8 mouse cellular contexts compared by ENCODE assay signal in genomic region chr1:161142531-161143159, GRCm38 (mm10). TPM values are rescaled to one million over a fixed set of nuclear protein-coding genes. Genes with fewer than 3 reads are reported as not detected.
A peak's percentile ranks its signal among the peaks of the same experiment; 100 is the strongest.
DNase-seq lines count a peak whose midpoint lies in the region; ATAC-seq and TF ChIP-seq lines count a peak whose summit lies in the region.

Ankrd45 (plus strand) TSS chr1:161142691.

- WGBS in forebrain, embryonic 13.5 days = 4% methylated on average over 33 of the region's 33 CpGs
- WGBS in hindbrain, embryonic 14.5 days = 3% methylated on average over 33 of the region's 33 CpGs

- 0 out of 2 replicates have a peak, but pooled peaks cover 2% of the 10 kb centered on the region for H3K36me3 ChIP-seq in ES-E14 (ENCODE audit: control insufficient read depth, insufficient read depth, low read length, poor library complexity, severe bottlenecking)
- no peaks in the 10 kb centered on the region for H3K36me3 ChIP-seq in forebrain, embryonic 13.5 days (ENCODE audit: poor library complexity, severe bottlenecking)
- H3K36me3 ChIP-seq in hindbrain, embryonic 14.5 days (replicated peaks; ENCODE audit: control insufficient read depth, insufficient read depth) = no peaks in the 10 kb centered on the region

- H3K9ac ChIP-seq in ES-E14 (ENCODE audit: insufficient read depth, low read depth, low read length, poor library complexity, severe bottlenecking) = peak within 1 kb of the TSS; percentile 70
- H3K9ac ChIP-seq in forebrain, embryonic 13.5 days = peak within 1 kb of the TSS; percentile 68
- peak within 1 kb of the TSS; percentile 55 for H3K9ac ChIP-seq in hindbrain, embryonic 14.5 days

- peak within 1 kb of the TSS; percentile 75 for H3K4me2 ChIP-seq in forebrain, embryonic 13.5 days
- H3K4me2 ChIP-seq in hindbrain, embryonic 14.5 days (replicated peaks) = peak within 1 kb of the TSS; percentile 66

- peak within 1 kb of the TSS; percentile 34; the same call in 1 of the 2 replicates for H3K27ac ChIP-seq in ES-E14 (ENCODE audit: insufficient read depth, low read depth, low read length, poor library complexity, severe bottlenecking)
- no peak within 1 kb of the TSS for H3K27ac ChIP-seq in forebrain, embryonic 13.5 days
- H3K27ac ChIP-seq in hindbrain, embryonic 14.5 days = no peak within 1 kb of the TSS

- no peaks in the 10 kb centered on the region; a peak in 2 of 4 replicates for H3K4me1 ChIP-seq in ES-E14 (ENCODE audit: control insufficient read depth in 2 of 2, insufficient read depth in 2 of 2, low read length in 2 of 2, poor library complexity in 1 of 2)
- no peaks in the 10 kb centered on the region for H3K4me1 ChIP-seq in forebrain, embryonic 13.5 days
- H3K4me1 ChIP-seq in hindbrain, embryonic 14.5 days (replicated peaks; ENCODE audit: control insufficient read depth, insufficient read depth, low read length) = peaks cover 7% of the 10 kb centered on the region; the same call in 1 of the 2 replicates

- H3K9me3 ChIP-seq in ES-E14 (ENCODE audit: control insufficient read depth, insufficient read depth, low read depth, low read length) = peaks cover 5% of the 10 kb centered on the region; the same call in 1 of the 2 replicates
- no peaks in the 10 kb centered on the region for H3K9me3 ChIP-seq in forebrain, embryonic 13.5 days (replicated peaks)
- no peaks in the 10 kb centered on the region for H3K9me3 ChIP-seq in hindbrain, embryonic 14.5 days (ENCODE audit: control insufficient read depth, low read length)

- H3K4me3 ChIP-seq in ES-E14 (ENCODE audit: insufficient read depth in 1 of 2, low read depth in 1 of 2, low read length in 2 of 2, poor library complexity in 1 of 2, severe bottlenecking in 1 of 2) = peak within 1 kb of the TSS; percentile 32 to 68
- H3K4me3 ChIP-seq in forebrain, embryonic 13.5 days = peak within 1 kb of the TSS; percentile 46
- peak within 1 kb of the TSS; percentile 42 for H3K4me3 ChIP-seq in hindbrain, embryonic 14.5 days (replicated peaks; ENCODE audit: low read length)

- DNase-seq in ES-E14 (ENCODE audit: low read depth, low spot score) (no peak), adipocyte (ENCODE audit: low spot score) (no peak)
- peak; percentile 58 for DNase-seq in hindbrain, embryonic 14.5 days (ENCODE audit: low spot score)
- DNase-seq in layer of hippocampus, postnatal 36 days = peak; percentile 64 to 70
- peak; percentile 9 for DNase-seq in lung, postnatal 14 days
- DNase-seq in right cerebral cortex, postnatal 14 days = peak; percentile 69

- peak; percentile 61; the same call in 1 of the 2 replicates for ATAC-seq in cerebellum, adult (ENCODE audit: insufficient number of reproducible peaks, low FRiP score, low TSS enrichment)
- peak; percentile 96 for ATAC-seq in forebrain, embryonic 13.5 days
- peak; percentile 94 for ATAC-seq in hindbrain, embryonic 14.5 days (ENCODE audit: low FRiP score)

- no peaks in the 10 kb centered on the region for H3K27me3 ChIP-seq in forebrain, embryonic 13.5 days
- 0 out of 2 replicates have a peak, but pooled peaks cover 4% of the 10 kb centered on the region for H3K27me3 ChIP-seq in hindbrain, embryonic 14.5 days (ENCODE audit: control insufficient read depth, insufficient read depth, low read length)

- in situ Hi-C loops in ES-E14 (cut with MboI; ENCODE audit: low sequenced_read_pairs in 2 of 2, unreplicated experiment in 2 of 2) = no loop called here

TF ChIP-seq in ES-E14, 5 proteins besides CTCF, POLR2A, EP300 and RAD21:
- TF ChIP-seq ZNF384 (IDR thresholded peaks at IDR 0.05; ENCODE audit: low read depth, low read length) (no peak), CHD2 (IDR thresholded peaks at IDR 0.05; ENCODE audit: low read depth, low read length) (no peak), HCFC1 (IDR thresholded peaks at IDR 0.05; ENCODE audit: borderline replicate concordance, insufficient read depth, low read length) (no peak), MAFK (IDR thresholded peaks at IDR 0.05; ENCODE audit: insufficient read depth, low read depth, low read length) (no peak), ZC3H11A (IDR thresholded peaks at IDR 0.05; ENCODE audit: borderline replicate concordance, low read depth, low read length) (no peak)

RNA-seq across cellular contexts. Expression of gene Ankrd45, which starts in this region (rescaled TPM):
- total RNA-seq in ES-E14 (2012; rRNA removed) = 4.2 and 4.3 TPM in 2 replicates
- 12.6 and 13.0 TPM in 2 replicates for polyA plus RNA-seq in forebrain, embryonic 13.5 days (2015; fragmentation: Nextera tagmentation; extraction: Ambion mirVana)
- polyA plus RNA-seq in hindbrain, embryonic 14.5 days (2014; fragmentation: Nextera tagmentation; extraction: Ambion mirVana) = 25.1 and 29.8 TPM in 2 replicates
- total RNA-seq in layer of hippocampus, postnatal 36 days (2021) = 10 to 100 TPM; 52.6 to 58.8 TPM

Comparison
In these comparisons a context has a peak if more than half of its experiments do, and no peak if none do; other contexts are left out.
1. RNA of gene Ankrd45 (total RNA-seq): 52.6 to 58.8 TPM in layer of hippocampus, postnatal 36 days; 4.2 to 4.3 TPM in ES-E14; every median in the first group is over 10 times any median in the second.
2. DNase-seq: peak in hindbrain, embryonic 14.5 days (single experiment), layer of hippocampus, postnatal 36 days (2 of 2), lung, postnatal 14 days (single experiment) and right cerebral cortex, postnatal 14 days (single experiment); none in ES-E14 (single experiment) and adipocyte (single experiment).
3. Peak in every context shown above with its lines, with median percentiles within 50 percentile points of each other: H3K4me3 ChIP-seq, H3K9ac ChIP-seq and ATAC-seq.